Mouse (Mus musculus): ENCODE measurements around the gene Dgkz. TPM values are rescaled to one million over a fixed set of nuclear protein-coding genes. Genes with fewer than 3 reads are reported as not detected.

Dgkz gene
- polyA plus RNA-seq, 1 experiment from 2014 or later: 52.1 TPM

GRCm38 (mm10) chr2:91996006-91996405 lies 20.3 kb upstream of the Dgkz start:
- 56% methylated on average over 5 of the region's 5 CpGs for WGBS
- ATAC-seq (ENCODE audit: low FRiP score, low TSS enrichment): peak; percentile 86; the same call in 1 of the 2 replicates
- H3K27ac ChIP-seq (ENCODE audit: low read length): peak overlapping the region; percentile 69; the same call in 1 of the 2 replicates

GRCm38 (mm10) chr2:91993409-91993808 lies 17.7 kb upstream of the Dgkz start:
- ATAC-seq (ENCODE audit: low FRiP score, low TSS enrichment): no peak
- H3K9me3 ChIP-seq (ENCODE audit: low read length): peaks cover 4% of the 10 kb centered on the region; the same call in 1 of the 2 replicates
- H3K9ac ChIP-seq (replicated peaks; ENCODE audit: low read length): no peak overlapping the region
- no peaks in the 10 kb centered on the region for H3K27me3 ChIP-seq (ENCODE audit: insufficient read depth, low read length)
- H3K36me3 ChIP-seq (ENCODE audit: insufficient read depth, low read length): peaks cover 15% of the 10 kb centered on the region
- no peak overlapping the region for H3K27ac ChIP-seq (ENCODE audit: low read length)
- H3K4me2 ChIP-seq (replicated peaks; ENCODE audit: low read depth, low read length): no peak overlapping the region
- H3K4me3 ChIP-seq (ENCODE audit: low read length): no peak overlapping the region
- H3K4me1 ChIP-seq (ENCODE audit: insufficient read depth, low read length): peaks cover 8% of the 10 kb centered on the region; the same call in 1 of the 2 replicates
- WGBS: 76% methylated on average over 3 of the region's 3 CpGs

More at GRCm38 (mm10) chr2:91996006-91996405, 20.3 kb upstream of the Dgkz start:
- peaks cover 8% of the 10 kb centered on the region; the same call in 1 of the 2 replicates for H3K4me1 ChIP-seq (ENCODE audit: insufficient read depth, low read length)
- no peaks in the 10 kb centered on the region; the same call in 1 of the 2 replicates for H3K36me3 ChIP-seq (ENCODE audit: insufficient read depth, low read length)
- no peaks in the 10 kb centered on the region for H3K27me3 ChIP-seq (ENCODE audit: insufficient read depth, low read length)
- H3K4me3 ChIP-seq (ENCODE audit: low read length): no peak overlapping the region
- no peaks in the 10 kb centered on the region for H3K9me3 ChIP-seq (ENCODE audit: low read length)
- no peak overlapping the region for H3K4me2 ChIP-seq (replicated peaks; ENCODE audit: low read depth, low read length)
- no peak overlapping the region for H3K9ac ChIP-seq (replicated peaks; ENCODE audit: low read length)

- Histone ChIP-seq H3K9ac (replicated peaks; ENCODE audit: low read length) (no peak overlapping the region), H3K4me2 (replicated peaks; ENCODE audit: low read depth, low read length) (no peak overlapping the region), H3K36me3 (ENCODE audit: insufficient read depth, low read length) (peaks cover 15% of the 10 kb centered on the region), H3K4me3 (ENCODE audit: low read length) (no peak overlapping the region), H3K9me3 (ENCODE audit: low read length) (peaks cover 4% of the 10 kb centered on the region; the same call in 1 of the 2 replicates), H3K4me1 (ENCODE audit: insufficient read depth, low read length) (peaks cover 9% of the 10 kb centered on the region), H3K27me3 (ENCODE audit: insufficient read depth, low read length) (no peaks in the 10 kb centered on the region), H3K27ac (ENCODE audit: low read length) (no peak overlapping the region)
- no peak for ATAC-seq (ENCODE audit: low FRiP score, low TSS enrichment)
These were observed 14.1 kb upstream of the Dgkz start for GRCm38 (mm10) chr2:91989750-91990149.

GRCm38 (mm10) chr2:91987542-91987941 lies 11.9 kb upstream of the Dgkz start:
- WGBS: 5% methylated on average over 3 of the region's 3 CpGs

GRCm38 (mm10) chr2:91986071-91986470 lies 10.4 kb upstream of the Dgkz start:
- H3K27me3 ChIP-seq (ENCODE audit: insufficient read depth, low read length): no peaks in the 10 kb centered on the region
- no peak overlapping the region for H3K4me2 ChIP-seq (replicated peaks; ENCODE audit: low read depth, low read length)
- peaks cover 4% of the 10 kb centered on the region; the same call in 1 of the 2 replicates for H3K9me3 ChIP-seq (ENCODE audit: low read length)
- no peak overlapping the region for H3K9ac ChIP-seq (replicated peaks; ENCODE audit: low read length)
- 15% methylated on average over 5 of the region's 5 CpGs for WGBS
- H3K27ac ChIP-seq (ENCODE audit: low read length): peak overlapping the region; percentile 22; the same call in 1 of the 2 replicates
- peak; percentile 33; the same call in 1 of the 2 replicates for ATAC-seq (ENCODE audit: low FRiP score, low TSS enrichment)
- H3K4me3 ChIP-seq (ENCODE audit: low read length): no peak overlapping the region
- peaks cover 21% of the 10 kb centered on the region for H3K4me1 ChIP-seq (ENCODE audit: insufficient read depth, low read length)
- peaks cover 21% of the 10 kb centered on the region for H3K36me3 ChIP-seq (ENCODE audit: insufficient read depth, low read length)

More at GRCm38 (mm10) chr2:91987542-91987941, 11.9 kb upstream of the Dgkz start:
- H3K36me3 ChIP-seq (ENCODE audit: insufficient read depth, low read length): peaks cover 21% of the 10 kb centered on the region
- 0 out of 2 replicates have a peak overlapping the region, but pooled peaks have one; percentile 30 for H3K27ac ChIP-seq (ENCODE audit: low read length)
- H3K9me3 ChIP-seq (ENCODE audit: low read length): peaks cover 4% of the 10 kb centered on the region; the same call in 1 of the 2 replicates
- no peak overlapping the region for H3K4me3 ChIP-seq (ENCODE audit: low read length)
- peaks cover 21% of the 10 kb centered on the region for H3K4me1 ChIP-seq (ENCODE audit: insufficient read depth, low read length)
- H3K27me3 ChIP-seq (ENCODE audit: insufficient read depth, low read length): no peaks in the 10 kb centered on the region
- no peak overlapping the region for H3K9ac ChIP-seq (replicated peaks; ENCODE audit: low read length)
- ATAC-seq (ENCODE audit: low FRiP score, low TSS enrichment): no peak
- no peak overlapping the region for H3K4me2 ChIP-seq (replicated peaks; ENCODE audit: low read depth, low read length)

- Histone ChIP-seq H3K4me2 (replicated peaks; ENCODE audit: low read depth, low read length) (peak overlapping the region; percentile 30), H3K4me3 (ENCODE audit: low read length) (no peak overlapping the region), H3K36me3 (ENCODE audit: insufficient read depth, low read length) (peaks cover 14% of the 10 kb centered on the region), H3K9me3 (ENCODE audit: low read length) (peaks cover 4% of the 10 kb centered on the region; the same call in 1 of the 2 replicates), H3K27me3 (ENCODE audit: insufficient read depth, low read length) (no peaks in the 10 kb centered on the region), H3K4me1 (ENCODE audit: insufficient read depth, low read length) (peaks cover 21% of the 10 kb centered on the region), H3K27ac (ENCODE audit: low read length) (peak overlapping the region; percentile 77), H3K9ac (replicated peaks; ENCODE audit: low read length) (0 out of 2 replicates have a peak overlapping the region, but pooled peaks have one; percentile 22)
- peak; percentile 10 for ATAC-seq (ENCODE audit: low FRiP score, low TSS enrichment)
- WGBS: 27% methylated on average over 9 of the region's 9 CpGs
These were observed 9.4 kb upstream of the Dgkz start for GRCm38 (mm10) chr2:91984906-91985525.

GRCm38 (mm10) chr2:91984439-91984838 lies 8.8 kb upstream of the Dgkz start:
- 1% methylated on average over 6 of the region's 13 CpGs for WGBS
- peak; percentile 90 for ATAC-seq (ENCODE audit: low FRiP score, low TSS enrichment)
- Histone ChIP-seq H3K36me3 (ENCODE audit: insufficient read depth, low read length) (peaks cover 8% of the 10 kb centered on the region), H3K4me2 (replicated peaks; ENCODE audit: low read depth, low read length) (peak overlapping the region; percentile 30), H3K27ac (ENCODE audit: low read length) (peak overlapping the region; percentile 77), H3K4me1 (ENCODE audit: insufficient read depth, low read length) (peaks cover 21% of the 10 kb centered on the region), H3K27me3 (ENCODE audit: insufficient read depth, low read length) (no peaks in the 10 kb centered on the region), H3K9me3 (ENCODE audit: low read length) (no peaks in the 10 kb centered on the region), H3K4me3 (ENCODE audit: low read length) (no peak overlapping the region), H3K9ac (replicated peaks; ENCODE audit: low read length) (peak overlapping the region; percentile 50)

- Histone ChIP-seq H3K4me3 (ENCODE audit: low read length) (no peak overlapping the region), H3K27ac (ENCODE audit: low read length) (no peak overlapping the region), H3K4me2 (replicated peaks; ENCODE audit: low read depth, low read length) (no peak overlapping the region), H3K4me1 (ENCODE audit: insufficient read depth, low read length) (peaks cover 31% of the 10 kb centered on the region), H3K27me3 (ENCODE audit: insufficient read depth, low read length) (peaks cover 21% of the 10 kb centered on the region), H3K36me3 (ENCODE audit: insufficient read depth, low read length) (peaks cover 6% of the 10 kb centered on the region; the same call in 1 of the 2 replicates), H3K9ac (replicated peaks; ENCODE audit: low read length) (no peak overlapping the region), H3K9me3 (ENCODE audit: low read length) (no peaks in the 10 kb centered on the region)
- WGBS: 55% methylated on average over 5 of the region's 5 CpGs
- ATAC-seq (ENCODE audit: low FRiP score, low TSS enrichment): no peak
These were observed 5.2 kb upstream of the Dgkz start for GRCm38 (mm10) chr2:91980830-91981229.

GRCm38 (mm10) chr2:91980245-91980644 lies 4.6 kb upstream of the Dgkz start:
- no peaks in the 10 kb centered on the region for H3K9me3 ChIP-seq (ENCODE audit: low read length)
- no peak for ATAC-seq (ENCODE audit: low FRiP score, low TSS enrichment)
- no peak overlapping the region for H3K4me3 ChIP-seq (ENCODE audit: low read length)
- peaks cover 6% of the 10 kb centered on the region; the same call in 1 of the 2 replicates for H3K36me3 ChIP-seq (ENCODE audit: insufficient read depth, low read length)
- WGBS: 26% methylated on average over 4 of the region's 4 CpGs
- no peak overlapping the region for H3K4me2 ChIP-seq (replicated peaks; ENCODE audit: low read depth, low read length)
- peaks cover 26% of the 10 kb centered on the region for H3K27me3 ChIP-seq (ENCODE audit: insufficient read depth, low read length)
- no peak overlapping the region for H3K9ac ChIP-seq (replicated peaks; ENCODE audit: low read length)
- H3K4me1 ChIP-seq (ENCODE audit: insufficient read depth, low read length): peaks cover 35% of the 10 kb centered on the region
- H3K27ac ChIP-seq (ENCODE audit: low read length): no peak overlapping the region

GRCm38 (mm10) chr2:91978547-91978946 lies 2.9 kb upstream of the Dgkz start:
- no peak for ATAC-seq (ENCODE audit: low FRiP score, low TSS enrichment)
- H3K4me2 ChIP-seq (replicated peaks; ENCODE audit: low read depth, low read length): no peak overlapping the region
- peaks cover 20% of the 10 kb centered on the region for H3K4me1 ChIP-seq (ENCODE audit: insufficient read depth, low read length)
- H3K36me3 ChIP-seq (ENCODE audit: insufficient read depth, low read length): peaks cover 6% of the 10 kb centered on the region; the same call in 1 of the 2 replicates
- H3K9me3 ChIP-seq (ENCODE audit: low read length): no peaks in the 10 kb centered on the region
- WGBS: 26% methylated on average over 2 of the region's 2 CpGs
- peaks cover 40% of the 10 kb centered on the region for H3K27me3 ChIP-seq (ENCODE audit: insufficient read depth, low read length)
- H3K4me3 ChIP-seq (ENCODE audit: low read length): no peak overlapping the region
- no peak overlapping the region for H3K27ac ChIP-seq (ENCODE audit: low read length)
- 0 out of 2 replicates have a peak overlapping the region, but pooled peaks have one; percentile 7 for H3K9ac ChIP-seq (replicated peaks; ENCODE audit: low read length)
